Mouse (Mus musculus) midbrain, embryonic 12.5 days (tissue): Measurements from ENCODE around the gene Lrrc4c. TPM values are rescaled to one million over a fixed set of nuclear protein-coding genes. Genes with fewer than 3 reads are reported as not detected.

Source experiments
- ATAC-seq: fragments of 200-750 bp; cut with Nextera tagmentation; 2 replicates; pipeline ENCODE4 v1.8.0; 2017; ENCODE audit warnings: low read depth, moderate TSS enrichment, moderate library complexity; ENCODE audit not compliant: low FRiP score
- H3K27ac ChIP-seq: fragments of 300-500 bp; sonication (generic); replicated peaks from 2 replicates; pipeline ENCODE4 v1.5.1; 2016; ENCODE audit warnings: mild to moderate bottlenecking
- H3K27me3 ChIP-seq: fragments of 300-500 bp; sonication (generic); 2 replicates; pipeline ENCODE4 v1.6.1; 2016; ENCODE audit warnings: mild to moderate bottlenecking
- H3K36me3 ChIP-seq: fragments of 300-500 bp; sonication (generic); 2 replicates; pipeline ENCODE4 v1.6.1; 2016
- H3K4me1 ChIP-seq: fragments of 300-500 bp; sonication (generic); 2 replicates; pipeline ENCODE4 v1.6.1; 2016
- H3K4me2 ChIP-seq: fragments of 300-500 bp; sonication (generic); replicated peaks from 2 replicates; pipeline ENCODE4 v1.6.1; 2016; ENCODE audit warnings: mild to moderate bottlenecking, moderate library complexity
- H3K4me3 ChIP-seq: fragments of 300-500 bp; sonication (generic); 2 replicates; pipeline ENCODE4 v1.5.1; 2016; ENCODE audit warnings: mild to moderate bottlenecking
- H3K9ac ChIP-seq: fragments of 300-500 bp; sonication (generic); replicated peaks from 2 replicates; pipeline ENCODE4 v1.6.1; 2016; ENCODE audit warnings: mild to moderate bottlenecking, moderate library complexity
- H3K9me3 ChIP-seq: fragments of 300-500 bp; sonication (generic); 2 replicates; pipeline ENCODE4 v1.6.1; 2016; ENCODE audit warnings: mild to moderate bottlenecking
- WGBS: fragments of 180-500 bp; shearing (Covaris S2); methylation state at CpG from one replicate; pipeline ENCODE4 v1.1.7; 2016; 5-methylcytosine and 5-hydroxymethylcytosine counted together
- polyA plus RNA-seq: library from polyadenylated mRNA; unstranded; fragments of >200 nt; fragmentation: Nextera tagmentation; extraction: Ambion mirVana; gene quantifications from 2 replicates; pipeline ENCODE4 v1.2.1, GENCODE M21; 2016

Lrrc4c gene
- polyA plus RNA-seq, 1 experiment from 2014 or later: 7.5 TPM

GRCm38 (mm10) chr2:96714561-96714960 is 396.6 kb downstream of the Lrrc4c start:
- no peaks in the 10 kb centered on the region for H3K36me3 ChIP-seq
- H3K9me3 ChIP-seq: no peaks in the 10 kb centered on the region
- ATAC-seq: no peak
- no peak overlapping the region for H3K27ac ChIP-seq
- H3K4me1 ChIP-seq: no peaks in the 10 kb centered on the region
- no peak overlapping the region for H3K4me2 ChIP-seq
- H3K27me3 ChIP-seq: no peaks in the 10 kb centered on the region
- no peak overlapping the region for H3K4me3 ChIP-seq
- H3K9ac ChIP-seq: no peak overlapping the region
- WGBS: 87% methylated on average over 7 of the region's 7 CpGs

GRCm38 (mm10) chr2:96717353-96717752 is 399.4 kb downstream of the Lrrc4c start:
- Histone ChIP-seq H3K9me3 (no peaks in the 10 kb centered on the region), H3K4me2 (no peak overlapping the region), H3K4me1 (no peaks in the 10 kb centered on the region), H3K27ac (no peak overlapping the region), H3K27me3 (no peaks in the 10 kb centered on the region), H3K9ac (no peak overlapping the region), H3K36me3 (no peaks in the 10 kb centered on the region), H3K4me3 (no peak overlapping the region)
- 91% methylated on average over 2 of the region's 2 CpGs for WGBS
- no peak for ATAC-seq

GRCm38 (mm10) chr2:96723395-96723794 is 405.4 kb downstream of the Lrrc4c start:
- ATAC-seq: no peak
- no peak overlapping the region for H3K4me2 ChIP-seq
- H3K4me1 ChIP-seq: no peaks in the 10 kb centered on the region
- no peaks in the 10 kb centered on the region for H3K36me3 ChIP-seq
- H3K9ac ChIP-seq: no peak overlapping the region
- H3K27me3 ChIP-seq: no peaks in the 10 kb centered on the region
- no peaks in the 10 kb centered on the region for H3K9me3 ChIP-seq
- H3K4me3 ChIP-seq: no peak overlapping the region
- H3K27ac ChIP-seq: no peak overlapping the region

GRCm38 (mm10) chr2:96736081-96736480 is 418.1 kb downstream of the Lrrc4c start:
- no peak overlapping the region for H3K4me3 ChIP-seq
- no peaks in the 10 kb centered on the region for H3K9me3 ChIP-seq
- no peaks in the 10 kb centered on the region for H3K36me3 ChIP-seq
- no peaks in the 10 kb centered on the region for H3K27me3 ChIP-seq
- no peak overlapping the region for H3K9ac ChIP-seq
- H3K4me2 ChIP-seq: no peak overlapping the region
- no peaks in the 10 kb centered on the region for H3K4me1 ChIP-seq
- no peak for ATAC-seq
- H3K27ac ChIP-seq: no peak overlapping the region

GRCm38 (mm10) chr2:96755066-96755465 is 437.1 kb downstream of the Lrrc4c start:
- H3K4me3 ChIP-seq: no peak overlapping the region
- H3K9ac ChIP-seq: no peak overlapping the region
- no peak overlapping the region for H3K4me2 ChIP-seq
- no peak for ATAC-seq
- H3K27ac ChIP-seq: no peak overlapping the region
- no peaks in the 10 kb centered on the region for H3K9me3 ChIP-seq
- H3K4me1 ChIP-seq: no peaks in the 10 kb centered on the region
- no peaks in the 10 kb centered on the region for H3K36me3 ChIP-seq
- H3K27me3 ChIP-seq: no peaks in the 10 kb centered on the region

GRCm38 (mm10) chr2:96757701-96758100 is 439.7 kb downstream of the Lrrc4c start:
- Histone ChIP-seq H3K4me2 (no peak overlapping the region), H3K36me3 (no peaks in the 10 kb centered on the region), H3K27me3 (no peaks in the 10 kb centered on the region), H3K9ac (no peak overlapping the region), H3K4me1 (no peaks in the 10 kb centered on the region), H3K9me3 (no peaks in the 10 kb centered on the region), H3K27ac (no peak overlapping the region), H3K4me3 (no peak overlapping the region)
- 78% methylated on average over 1 of the region's 1 CpGs for WGBS
- no peak for ATAC-seq

- Histone ChIP-seq H3K4me3 (no peak overlapping the region), H3K27me3 (no peaks in the 10 kb centered on the region), H3K27ac (no peak overlapping the region), H3K36me3 (no peaks in the 10 kb centered on the region), H3K4me2 (no peak overlapping the region), H3K4me1 (no peaks in the 10 kb centered on the region), H3K9me3 (no peaks in the 10 kb centered on the region), H3K9ac (no peak overlapping the region)
- WGBS: 75% methylated on average over 5 of the region's 5 CpGs
- no peak for ATAC-seq
Measured at GRCm38 (mm10) chr2:96763538-96763937, 445.6 kb downstream of the Lrrc4c start.

- Histone ChIP-seq H3K4me1 (no peaks in the 10 kb centered on the region), H3K4me3 (no peak overlapping the region), H3K9ac (no peak overlapping the region), H3K27me3 (no peaks in the 10 kb centered on the region), H3K4me2 (no peak overlapping the region), H3K27ac (no peak overlapping the region), H3K9me3 (no peaks in the 10 kb centered on the region), H3K36me3 (no peaks in the 10 kb centered on the region)
- ATAC-seq: no peak
Measured at GRCm38 (mm10) chr2:96775376-96775775, 457.4 kb downstream of the Lrrc4c start.

- H3K4me2 ChIP-seq: no peak overlapping the region
- no peaks in the 10 kb centered on the region for H3K4me1 ChIP-seq
- no peaks in the 10 kb centered on the region for H3K36me3 ChIP-seq
- no peak overlapping the region for H3K27ac ChIP-seq
- H3K9me3 ChIP-seq: no peaks in the 10 kb centered on the region
- ATAC-seq: no peak
- WGBS: 45% methylated on average over 6 of the region's 6 CpGs
- H3K27me3 ChIP-seq: no peaks in the 10 kb centered on the region
- no peak overlapping the region for H3K9ac ChIP-seq
- H3K4me3 ChIP-seq: no peak overlapping the region
Measured at GRCm38 (mm10) chr2:96796681-96797385, 478.9 kb downstream of the Lrrc4c start.

GRCm38 (mm10) chr2:96850839-96851396 is 532.9 kb downstream of the Lrrc4c start:
- 93% methylated on average over 5 of the region's 5 CpGs for WGBS
- Histone ChIP-seq H3K27me3 (no peaks in the 10 kb centered on the region), H3K4me2 (no peak overlapping the region), H3K36me3 (no peaks in the 10 kb centered on the region), H3K27ac (no peak overlapping the region), H3K4me1 (no peaks in the 10 kb centered on the region), H3K4me3 (no peak overlapping the region), H3K9ac (no peak overlapping the region), H3K9me3 (no peaks in the 10 kb centered on the region)
- no peak for ATAC-seq

GRCm38 (mm10) chr2:96853797-96854196 is 535.8 kb downstream of the Lrrc4c start:
- H3K36me3 ChIP-seq: no peaks in the 10 kb centered on the region
- no peak overlapping the region for H3K4me2 ChIP-seq
- ATAC-seq: no peak
- no peak overlapping the region for H3K9ac ChIP-seq
- H3K9me3 ChIP-seq: no peaks in the 10 kb centered on the region
- 96% methylated on average over 1 of the region's 1 CpGs for WGBS
- H3K27me3 ChIP-seq: no peaks in the 10 kb centered on the region
- H3K27ac ChIP-seq: no peak overlapping the region
- no peak overlapping the region for H3K4me3 ChIP-seq
- no peaks in the 10 kb centered on the region for H3K4me1 ChIP-seq

- Histone ChIP-seq H3K4me1 (no peaks in the 10 kb centered on the region), H3K27ac (no peak overlapping the region), H3K9ac (no peak overlapping the region), H3K4me3 (no peak overlapping the region), H3K27me3 (no peaks in the 10 kb centered on the region), H3K4me2 (no peak overlapping the region), H3K36me3 (no peaks in the 10 kb centered on the region), H3K9me3 (no peaks in the 10 kb centered on the region)
- ATAC-seq: no peak
- WGBS: 79% methylated on average over 1 of the region's 1 CpGs
Measured at GRCm38 (mm10) chr2:96876062-96876461, 558.1 kb downstream of the Lrrc4c start.

GRCm38 (mm10) chr2:96949531-96949930 is 631.6 kb downstream of the Lrrc4c start:
- Histone ChIP-seq H3K9ac (no peak overlapping the region), H3K36me3 (no peaks in the 10 kb centered on the region), H3K4me1 (no peaks in the 10 kb centered on the region), H3K4me2 (no peak overlapping the region), H3K9me3 (no peaks in the 10 kb centered on the region), H3K27ac (no peak overlapping the region), H3K4me3 (no peak overlapping the region), H3K27me3 (no peaks in the 10 kb centered on the region)
- 86% methylated on average over 3 of the region's 3 CpGs for WGBS
- no peak for ATAC-seq
